ENCODE assay signal across 8 mouse cellular contexts in genomic region chr13:109684985-109685295, GRCm38 (mm10).
DNase-seq lines count a peak whose midpoint lies in the region; ATAC-seq and TF ChIP-seq lines count a peak whose summit lies in the region.

No protein-coding gene starts in this region.

- no peak for TF ChIP-seq CTCF in liver, embryonic 14.5 days (IDR thresholded peaks at IDR 0.05; ENCODE audit: low read depth)

- no peak overlapping the region for H3K27ac ChIP-seq in neural tube, embryonic 11.5 days (ENCODE audit: low read depth, low read length)
- H3K27ac ChIP-seq in liver, embryonic 14.5 days = peak overlapping the region; percentile 94

- no peaks in the 10 kb centered on the region for H3K27me3 ChIP-seq in erythroblast, embryonic 14.5 days (ENCODE audit: control insufficient read depth)
- H3K27me3 ChIP-seq in neural tube, embryonic 11.5 days (ENCODE audit: control insufficient read depth, insufficient read depth, low read length) = no peaks in the 10 kb centered on the region
- no peaks in the 10 kb centered on the region for H3K27me3 ChIP-seq in liver, embryonic 14.5 days (ENCODE audit: control insufficient read depth, insufficient read depth, low read length)

- H3K9ac ChIP-seq in neural tube, embryonic 11.5 days (ENCODE audit: low read length) = no peak overlapping the region; the same call in 1 of the 2 replicates
- H3K9ac ChIP-seq in liver, embryonic 14.5 days (replicated peaks) = peak overlapping the region; percentile 99

- ATAC-seq in erythroblast, adult 5-6 weeks (replicated peaks; ENCODE audit: low FRiP score, poor library complexity, severe bottlenecking) = no peak
- ATAC-seq in neural tube, embryonic 11.5 days (ENCODE audit: insufficient read depth, low FRiP score, low TSS enrichment) = no peak
- ATAC-seq in liver, embryonic 14.5 days (ENCODE audit: insufficient read depth) = no peak

- peak overlapping the region; percentile 69 for H3K4me2 ChIP-seq in neural tube, embryonic 11.5 days (ENCODE audit: low read depth)
- peak overlapping the region; percentile 90 for H3K4me2 ChIP-seq in liver, embryonic 14.5 days (ENCODE audit: low read depth)

- no peak for DNase-seq in neural tube, embryonic 11.5 days (ENCODE audit: low spot score)
- no peak for DNase-seq in neural tube, embryonic 10.5 days (ENCODE audit: extremely low spot score, low spot score)
- no peak for DNase-seq in liver, embryonic 14.5 days (ENCODE audit: low read depth in 3 of 3, low spot score in 3 of 3)
- DNase-seq in adrenal gland, postnatal 10 days = no peak
- no peak for DNase-seq in adrenal gland, postnatal 14 days
- no peak for DNase-seq in layer of hippocampus, adult 11-12 months (ENCODE audit: low spot score)

- 10% methylated on average over 3 of the region's 3 CpGs for WGBS in neural tube, embryonic 11.5 days
- 25% methylated on average over 3 of the region's 3 CpGs for WGBS in liver, embryonic 14.5 days (ENCODE audit: insufficient replicate concordance)

- peaks cover 4% of the 10 kb centered on the region for H3K36me3 ChIP-seq in erythroblast, embryonic 14.5 days (ENCODE audit: control insufficient read depth)
- no peaks in the 10 kb centered on the region for H3K36me3 ChIP-seq in neural tube, embryonic 11.5 days (ENCODE audit: control insufficient read depth, insufficient read depth, low read length)
- no peaks in the 10 kb centered on the region for H3K36me3 ChIP-seq in liver, embryonic 14.5 days (replicated peaks; ENCODE audit: control insufficient read depth, insufficient read depth, low read depth)

- TF ChIP-seq EP300 in liver, embryonic 14.5 days (IDR thresholded peaks at IDR 0.05; ENCODE audit: low read depth) = no peak

- peaks cover 71% of the 10 kb centered on the region for H3K4me1 ChIP-seq in erythroblast, embryonic 14.5 days (ENCODE audit: control insufficient read depth)
- H3K4me1 ChIP-seq in neural tube, embryonic 11.5 days (ENCODE audit: control insufficient read depth, insufficient read depth, low read length) = peaks cover 3% of the 10 kb centered on the region; the same call in 1 of the 2 replicates
- peaks cover 54 to 56% of the 10 kb centered on the region in 2 experiments for H3K4me1 ChIP-seq in liver, embryonic 14.5 days (replicated peaks; ENCODE audit: control insufficient read depth in 2 of 2, insufficient read depth in 2 of 2, low read length in 1 of 2)

- H3K9me3 ChIP-seq in erythroblast, embryonic 14.5 days (ENCODE audit: control insufficient read depth, low read length) = no peaks in the 10 kb centered on the region
- no peaks in the 10 kb centered on the region for H3K9me3 ChIP-seq in neural tube, embryonic 11.5 days (ENCODE audit: control insufficient read depth, low read length)
- no peaks in the 10 kb centered on the region for H3K9me3 ChIP-seq in liver, embryonic 14.5 days (ENCODE audit: control insufficient read depth, low read length)

- peak overlapping the region; percentile 89 for H3K4me3 ChIP-seq in erythroblast, embryonic 14.5 days (replicated peaks)
- peak overlapping the region; percentile 44; the same call in 1 of the 2 replicates for H3K4me3 ChIP-seq in neural tube, embryonic 11.5 days (ENCODE audit: low read depth, low read length)
- H3K4me3 ChIP-seq in liver, embryonic 14.5 days (ENCODE audit: insufficient read depth in 1 of 2, low read depth in 2 of 2, low read length in 2 of 2) = peak overlapping the region; percentile 83 to 95
